Mouse (Mus musculus) neural tube, embryonic 11.5 days (tissue): ENCODE measurements around the gene Elmo2. TPM values are rescaled to one million over a fixed set of nuclear protein-coding genes. Genes with fewer than 3 reads are reported as not detected.

ENCODE experiments used
- ATAC-seq: fragments of 200-750 bp; cut with Nextera tagmentation; 2 replicates; pipeline ENCODE4 v1.8.0; 2017; ENCODE audit warnings: moderate number of reproducible peaks, mild to moderate bottlenecking, moderate TSS enrichment, moderate library complexity; ENCODE audit not compliant: insufficient read depth, low FRiP score, low TSS enrichment
- DNase-seq: peaks from one replicate; pipeline ENCODE4 v3.0.0-alpha.2; 2015; ENCODE audit warnings: low spot score
- H3K27ac ChIP-seq: fragments of 300-500 bp; sonication (generic); 2 replicates; pipeline ENCODE4 v1.5.1; 2014; ENCODE audit warnings: low read depth, mild to moderate bottlenecking, low read length
- H3K27me3 ChIP-seq: fragments of 300-500 bp; sonication (generic); 2 replicates; pipeline ENCODE4 v1.6.1; 2014; ENCODE audit warnings: mild to moderate bottlenecking, low read length, mixed read lengths; ENCODE audit not compliant: control insufficient read depth, insufficient read depth
- H3K36me3 ChIP-seq: fragments of 300-500 bp; sonication (generic); 2 replicates; pipeline ENCODE4 v1.6.1; 2014; ENCODE audit warnings: mild to moderate bottlenecking, low read length, moderate library complexity, mixed read lengths; ENCODE audit not compliant: control insufficient read depth, insufficient read depth
- H3K4me1 ChIP-seq: fragments of 300-500 bp; sonication (generic); 2 replicates; pipeline ENCODE4 v1.6.1; 2014; ENCODE audit warnings: low read length, mixed read lengths; ENCODE audit not compliant: control insufficient read depth, insufficient read depth
- H3K4me2 ChIP-seq: fragments of 300-500 bp; sonication (generic); 2 replicates; pipeline ENCODE4 v1.6.1; 2014; ENCODE audit warnings: low read depth, mild to moderate bottlenecking, moderate library complexity
- H3K4me3 ChIP-seq: fragments of 300-500 bp; sonication (generic); 2 replicates; pipeline ENCODE4 v1.5.1; 2014; ENCODE audit warnings: low read depth, low read length
- H3K9ac ChIP-seq: fragments of 300-500 bp; sonication (generic); 2 replicates; pipeline ENCODE4 v1.6.1; 2014; ENCODE audit warnings: mild to moderate bottlenecking, low read length
- H3K9me3 ChIP-seq: fragments of 300-500 bp; sonication (generic); 2 replicates; pipeline ENCODE4 v1.6.1; 2016; ENCODE audit warnings: low read length; ENCODE audit not compliant: control insufficient read depth
- WGBS: fragments of 180-500 bp; shearing (Covaris S2); extraction: QIAGEN DNeasy Blood & Tissue Kit; methylation state at CpG from one replicate; pipeline ENCODE4 v1.1.7; 2014; 5-methylcytosine and 5-hydroxymethylcytosine counted together
- polyA plus RNA-seq: library from polyadenylated mRNA; unstranded; fragments of >200 nt; fragmentation: Nextera tagmentation; extraction: Ambion mirVana; gene quantifications from 2 replicates; pipeline ENCODE4 v1.2.1, GENCODE M21; 2014

Gene Elmo2
- polyA plus RNA-seq, 1 experiment from 2014 or later, result 97.7 TPM

GRCm38 (mm10) chr2:165266739-165267138, 59.5 kb downstream of the Elmo2 start:
- 13% methylated on average over 12 of the region's 12 CpGs for WGBS
- H3K4me1 ChIP-seq, result peaks cover 10% of the 10 kb centered on the region
- no peak overlapping the region for H3K27ac ChIP-seq
- ATAC-seq (no peak), DNase-seq (no peak)
- H3K4me3 ChIP-seq, result no peak overlapping the region
- H3K36me3 ChIP-seq, result no peaks in the 10 kb centered on the region
- 0 out of 2 replicates have a peak, but pooled peaks cover 2% of the 10 kb centered on the region for H3K27me3 ChIP-seq
- H3K9ac ChIP-seq, result no peak overlapping the region
- H3K9me3 ChIP-seq, result no peaks in the 10 kb centered on the region
- no peak overlapping the region for H3K4me2 ChIP-seq

DNA sequence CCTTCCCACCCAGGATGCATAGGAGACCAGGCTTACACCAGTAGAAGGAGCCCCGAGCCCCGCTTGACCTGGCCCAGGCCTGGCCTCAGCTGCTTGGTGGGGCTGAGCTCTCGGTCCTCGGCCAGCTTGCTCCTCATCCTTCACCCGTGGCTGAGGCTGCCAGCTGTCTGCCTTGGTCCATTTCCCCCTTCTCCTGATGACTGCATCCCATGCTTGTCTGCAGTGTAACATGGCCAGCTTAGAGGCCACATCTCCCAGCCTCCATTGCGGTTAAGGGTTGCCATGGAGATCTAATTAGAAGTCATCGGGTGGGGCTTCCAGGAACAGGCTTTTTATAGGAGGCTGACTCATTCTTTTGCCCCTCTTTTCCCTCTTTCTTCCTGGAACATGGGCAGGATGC, 62.4 kb downstream of the Elmo2 start:
- H3K27ac ChIP-seq, result no peak overlapping the region
- WGBS, result 59% methylated on average over 7 of the region's 7 CpGs
- DNase-seq, result no peak

DNA sequence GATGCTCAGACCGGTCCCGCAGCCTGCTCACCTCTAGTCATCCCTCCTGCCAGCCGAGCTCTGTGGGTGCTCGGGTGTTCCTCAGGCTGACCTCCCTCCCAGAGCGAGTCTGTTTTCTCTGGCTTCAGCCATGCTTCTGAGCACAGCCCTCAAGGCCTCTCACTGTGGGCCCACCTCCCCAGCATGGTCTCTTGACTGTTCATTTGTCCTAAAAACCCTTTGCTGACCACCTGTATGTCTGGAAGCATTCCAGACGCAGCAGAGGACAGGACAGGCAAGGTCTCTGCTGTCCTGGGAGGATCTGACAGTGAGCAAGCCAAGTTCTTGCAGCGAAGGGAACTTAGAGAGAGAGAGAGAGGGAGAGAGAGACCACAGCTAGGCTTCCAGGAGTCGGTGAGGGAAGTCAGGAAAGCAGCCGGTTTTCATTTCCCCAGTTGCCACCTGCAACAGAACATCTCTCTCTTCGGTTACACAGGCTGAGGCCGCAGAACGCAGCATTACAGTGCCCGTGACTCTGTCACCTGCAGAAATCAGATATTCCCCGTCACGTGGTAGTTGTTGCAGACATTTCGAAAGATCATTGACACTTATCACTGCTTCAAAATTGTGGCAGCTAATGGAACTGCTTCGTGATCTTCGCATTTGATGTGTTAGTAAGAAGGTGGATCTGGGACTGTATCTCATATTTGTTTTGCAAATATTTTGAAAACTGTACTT, 63.8 kb downstream of the Elmo2 start:
- H3K27me3 ChIP-seq, result 0 out of 2 replicates have a peak, but pooled peaks cover 3% of the 10 kb centered on the region
- ATAC-seq (no peak), DNase-seq (no peak)
- H3K27ac ChIP-seq, result no peak overlapping the region
- H3K9ac ChIP-seq, result no peak overlapping the region
- no peak overlapping the region for H3K4me3 ChIP-seq
- H3K9me3 ChIP-seq, result no peaks in the 10 kb centered on the region
- no peaks in the 10 kb centered on the region for H3K36me3 ChIP-seq
- peaks cover 6% of the 10 kb centered on the region for H3K4me1 ChIP-seq
- no peak overlapping the region for H3K4me2 ChIP-seq
- WGBS, result 65% methylated on average over 18 of the region's 18 CpGs

More for the DNA sequence above, 62.4 kb downstream of the Elmo2 start:
- Histone ChIP-seq H3K4me2 (no peak overlapping the region), H3K4me3 (no peak overlapping the region), H3K9ac (no peak overlapping the region), H3K36me3 (no peaks in the 10 kb centered on the region), H3K4me1 (peaks cover 6% of the 10 kb centered on the region), H3K27me3 (0 out of 2 replicates have a peak, but pooled peaks cover 5% of the 10 kb centered on the region), H3K9me3 (no peaks in the 10 kb centered on the region)
- no peak for ATAC-seq

GRCm38 (mm10) chr2:165259859-165260258, 66.4 kb downstream of the Elmo2 start:
- no peaks in the 10 kb centered on the region for H3K9me3 ChIP-seq
- ATAC-seq, result no peak
- no peak for DNase-seq
- 70% methylated on average over 8 of the region's 8 CpGs for WGBS
- H3K4me2 ChIP-seq, result no peak overlapping the region
- peaks cover 10% of the 10 kb centered on the region; the same call in 1 of the 2 replicates for H3K27me3 ChIP-seq
- H3K4me3 ChIP-seq, result no peak overlapping the region
- no peak overlapping the region for H3K27ac ChIP-seq
- no peaks in the 10 kb centered on the region for H3K36me3 ChIP-seq
- H3K9ac ChIP-seq, result no peak overlapping the region
- H3K4me1 ChIP-seq, result peaks cover 6% of the 10 kb centered on the region

DNA sequence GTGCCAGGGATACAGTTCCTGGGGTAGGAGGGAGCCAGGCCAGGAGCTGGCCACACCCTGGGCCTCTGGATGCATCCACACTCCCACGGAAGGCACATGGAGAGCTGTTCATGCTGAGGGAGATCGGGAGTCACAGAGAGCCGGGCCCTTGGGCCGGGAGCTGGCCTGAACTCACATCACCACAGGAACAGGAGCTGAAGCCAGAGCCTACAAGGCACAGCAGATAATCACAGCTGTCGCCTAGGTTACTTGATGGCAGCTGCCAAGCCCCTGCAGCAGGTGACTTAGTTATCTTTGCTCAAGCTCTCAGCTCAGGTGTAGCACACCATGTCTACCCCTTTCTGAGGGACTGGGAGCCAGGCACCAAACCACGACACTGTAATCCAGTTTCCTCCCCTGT, 68.0 kb downstream of the Elmo2 start:
- no peaks in the 10 kb centered on the region for H3K9me3 ChIP-seq
- H3K4me1 ChIP-seq, result peaks cover 3% of the 10 kb centered on the region; the same call in 1 of the 2 replicates
- ATAC-seq, result no peak
- DNase-seq, result no peak
- peaks cover 18% of the 10 kb centered on the region; the same call in 1 of the 2 replicates for H3K27me3 ChIP-seq
- H3K27ac ChIP-seq, result no peak overlapping the region
- no peak overlapping the region for H3K9ac ChIP-seq
- no peak overlapping the region for H3K4me2 ChIP-seq
- H3K4me3 ChIP-seq, result no peak overlapping the region
- no peaks in the 10 kb centered on the region for H3K36me3 ChIP-seq
- WGBS, result 93% methylated on average over 6 of the region's 6 CpGs

DNA sequence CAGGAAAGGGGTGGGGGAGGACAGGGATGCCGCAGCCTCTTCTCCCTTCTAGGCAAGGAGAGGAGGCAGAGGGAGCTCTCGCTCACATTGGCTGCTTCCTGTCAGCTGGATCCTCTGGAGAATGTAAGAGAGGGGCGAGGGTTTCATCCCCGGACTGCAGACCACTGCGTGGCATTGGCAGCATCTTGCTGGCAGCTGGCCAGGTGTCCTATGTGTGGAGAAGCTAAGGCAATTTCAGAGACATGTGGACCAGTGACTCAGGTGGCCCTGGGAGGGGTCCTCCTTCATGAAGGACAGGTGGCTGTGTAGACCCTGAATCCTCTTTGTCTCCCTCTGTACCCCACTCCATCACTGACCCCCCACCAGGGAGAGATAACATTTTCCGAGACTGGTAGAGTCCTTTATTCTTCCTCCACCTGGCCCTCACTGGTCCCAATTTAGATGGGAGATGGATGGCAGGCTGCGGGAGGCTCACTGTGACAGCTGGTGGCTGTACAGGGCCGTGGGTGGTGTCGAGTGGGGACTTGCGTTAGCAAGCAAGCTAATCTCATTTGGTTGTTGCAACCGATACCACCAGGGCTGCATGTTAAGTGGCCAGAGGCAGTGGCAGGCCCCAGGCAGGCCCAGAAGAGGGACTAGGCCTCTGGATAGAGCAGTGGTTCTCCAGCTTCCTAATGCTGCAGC, 69.0 kb downstream of the Elmo2 start:
- peaks cover 25% of the 10 kb centered on the region; the same call in 1 of the 2 replicates for H3K27me3 ChIP-seq
- no peak for ATAC-seq
- no peak overlapping the region for H3K4me2 ChIP-seq
- no peak overlapping the region for H3K9ac ChIP-seq
- no peaks in the 10 kb centered on the region for H3K9me3 ChIP-seq
- peaks cover 3% of the 10 kb centered on the region; the same call in 1 of the 2 replicates for H3K4me1 ChIP-seq
- 58% methylated on average over 11 of the region's 11 CpGs for WGBS
- H3K36me3 ChIP-seq, result no peaks in the 10 kb centered on the region
- H3K27ac ChIP-seq, result no peak overlapping the region
- DNase-seq, result no peak
- H3K4me3 ChIP-seq, result no peak overlapping the region

GRCm38 (mm10) chr2:165256213-165256612, 70.1 kb downstream of the Elmo2 start:
- H3K9ac ChIP-seq, result no peak overlapping the region
- peaks cover 3% of the 10 kb centered on the region; the same call in 1 of the 2 replicates for H3K4me1 ChIP-seq
- H3K4me3 ChIP-seq, result no peak overlapping the region
- DNase-seq (no peak), ATAC-seq (no peak)
- no peak overlapping the region for H3K27ac ChIP-seq
- peaks cover 25% of the 10 kb centered on the region; the same call in 1 of the 2 replicates for H3K27me3 ChIP-seq
- H3K9me3 ChIP-seq, result no peaks in the 10 kb centered on the region
- WGBS, result 75% methylated on average over 10 of the region's 10 CpGs
- no peaks in the 10 kb centered on the region for H3K36me3 ChIP-seq
- H3K4me2 ChIP-seq, result no peak overlapping the region

DNA sequence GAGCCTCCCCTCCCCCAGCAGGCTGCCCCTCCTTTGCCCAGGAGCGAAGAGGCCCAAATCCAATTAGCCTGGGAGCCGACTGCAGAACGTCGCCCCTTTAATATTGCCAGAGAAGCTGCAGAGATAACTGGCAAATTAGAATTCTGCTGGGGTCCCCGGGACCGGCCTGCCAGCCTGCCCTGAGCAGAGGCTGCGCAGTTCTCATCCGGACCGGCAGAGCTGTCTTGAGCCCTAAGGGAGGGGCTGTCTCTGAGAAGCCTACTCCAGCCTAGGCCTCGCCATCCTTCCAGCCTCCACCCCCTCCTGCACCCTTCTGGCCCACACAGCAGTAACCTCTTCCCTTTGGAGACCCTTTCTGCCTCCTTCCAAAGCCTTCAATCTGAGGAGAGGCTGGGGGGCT, 72.4 kb downstream of the Elmo2 start:
- WGBS, result 3% methylated on average over 10 of the region's 10 CpGs
- H3K9me3 ChIP-seq, result no peaks in the 10 kb centered on the region
- H3K27me3 ChIP-seq, result peaks cover 23% of the 10 kb centered on the region; the same call in 1 of the 2 replicates
- H3K4me2 ChIP-seq, result no peak overlapping the region
- H3K4me3 ChIP-seq, result no peak overlapping the region
- DNase-seq (no peak), ATAC-seq (no peak)
- H3K36me3 ChIP-seq, result no peaks in the 10 kb centered on the region
- peaks cover 3% of the 10 kb centered on the region; the same call in 1 of the 2 replicates for H3K4me1 ChIP-seq
- no peak overlapping the region for H3K9ac ChIP-seq
- H3K27ac ChIP-seq, result no peak overlapping the region
